Mouse (Mus musculus) stomach, embryonic 16.5 days (tissue): Measurements from ENCODE around the gene Gdi2. TPM values are rescaled to one million over a fixed set of nuclear protein-coding genes. Genes with fewer than 3 reads are reported as not detected.

ENCODE experiments used
- ATAC-seq: fragments of 200-750 bp; cut with Nextera tagmentation; 2 replicates; pipeline ENCODE4 v1.8.0; 2017; ENCODE audit warnings: moderate number of reproducible peaks, moderate TSS enrichment; ENCODE audit not compliant: insufficient read depth, low FRiP score
- H3K27ac ChIP-seq: fragments of 300-500 bp; sonication (generic); 2 replicates; pipeline ENCODE4 v1.5.1; 2014; ENCODE audit warnings: low read length
- H3K27me3 ChIP-seq: fragments of 300-500 bp; sonication (generic); 2 replicates; pipeline ENCODE4 v1.6.1; 2014; ENCODE audit warnings: low read length, control low read depth, mixed read lengths; ENCODE audit not compliant: control insufficient read depth, insufficient read depth
- H3K36me3 ChIP-seq: fragments of 300-500 bp; sonication (generic); 2 replicates; pipeline ENCODE4 v1.6.1; 2014; ENCODE audit warnings: low read length; ENCODE audit not compliant: control insufficient read depth, insufficient read depth
- H3K4me1 ChIP-seq: fragments of 300-500 bp; sonication (generic); 2 replicates; pipeline ENCODE4 v1.6.1; 2014; ENCODE audit warnings: low read length, control low read depth, mixed read lengths; ENCODE audit not compliant: control insufficient read depth, insufficient read depth
- H3K4me2 ChIP-seq: fragments of 300-500 bp; sonication (generic); 2 replicates; pipeline ENCODE4 v1.6.1; 2014; ENCODE audit warnings: low read depth, low read length, mixed read lengths
- H3K4me3 ChIP-seq: fragments of 300-500 bp; sonication (generic); replicated peaks from 2 replicates; pipeline ENCODE4 v1.5.1; 2014; ENCODE audit warnings: mild to moderate bottlenecking, low read length
- H3K9ac ChIP-seq: fragments of 300-500 bp; sonication (generic); 2 replicates; pipeline ENCODE4 v1.6.1; 2014; ENCODE audit warnings: low read length
- H3K9me3 ChIP-seq: fragments of 300-500 bp; sonication (generic); replicated peaks from 2 replicates; pipeline ENCODE4 v1.6.1; 2016; ENCODE audit warnings: low read length, control low read depth; ENCODE audit not compliant: control insufficient read depth
- WGBS: fragments of 180-500 bp; shearing (Covaris S2); extraction: QIAGEN DNeasy Blood & Tissue Kit; methylation state at CpG from one replicate; pipeline ENCODE4 v1.1.7; 2014; 5-methylcytosine and 5-hydroxymethylcytosine counted together
- polyA plus RNA-seq: library from polyadenylated mRNA; unstranded; fragments of >200 nt; fragmentation: Nextera tagmentation; extraction: Ambion mirVana; gene quantifications from 2 replicates; pipeline ENCODE4 v1.2.1, GENCODE M21; 2015

The Gdi2 gene
- polyA plus RNA-seq, 1 experiment from 2014 or later = 399 TPM

- H3K4me3 ChIP-seq = no peak overlapping the region
- no peaks in the 10 kb centered on the region for H3K27me3 ChIP-seq
- H3K4me2 ChIP-seq = peak overlapping the region; percentile 15; the same call in 1 of the 2 replicates
- WGBS = 85% methylated on average over 2 of the region's 2 CpGs
- no peak overlapping the region for H3K9ac ChIP-seq
- ATAC-seq = no peak
- H3K27ac ChIP-seq = no peak overlapping the region; the same call in 1 of the 2 replicates
- no peaks in the 10 kb centered on the region for H3K36me3 ChIP-seq
- peaks cover 27% of the 10 kb centered on the region for H3K4me1 ChIP-seq
- H3K9me3 ChIP-seq = no peaks in the 10 kb centered on the region
Measured at GRCm38 (mm10) chr13:3541159-3541782, 3.4 kb downstream of the Gdi2 start.

DNA sequence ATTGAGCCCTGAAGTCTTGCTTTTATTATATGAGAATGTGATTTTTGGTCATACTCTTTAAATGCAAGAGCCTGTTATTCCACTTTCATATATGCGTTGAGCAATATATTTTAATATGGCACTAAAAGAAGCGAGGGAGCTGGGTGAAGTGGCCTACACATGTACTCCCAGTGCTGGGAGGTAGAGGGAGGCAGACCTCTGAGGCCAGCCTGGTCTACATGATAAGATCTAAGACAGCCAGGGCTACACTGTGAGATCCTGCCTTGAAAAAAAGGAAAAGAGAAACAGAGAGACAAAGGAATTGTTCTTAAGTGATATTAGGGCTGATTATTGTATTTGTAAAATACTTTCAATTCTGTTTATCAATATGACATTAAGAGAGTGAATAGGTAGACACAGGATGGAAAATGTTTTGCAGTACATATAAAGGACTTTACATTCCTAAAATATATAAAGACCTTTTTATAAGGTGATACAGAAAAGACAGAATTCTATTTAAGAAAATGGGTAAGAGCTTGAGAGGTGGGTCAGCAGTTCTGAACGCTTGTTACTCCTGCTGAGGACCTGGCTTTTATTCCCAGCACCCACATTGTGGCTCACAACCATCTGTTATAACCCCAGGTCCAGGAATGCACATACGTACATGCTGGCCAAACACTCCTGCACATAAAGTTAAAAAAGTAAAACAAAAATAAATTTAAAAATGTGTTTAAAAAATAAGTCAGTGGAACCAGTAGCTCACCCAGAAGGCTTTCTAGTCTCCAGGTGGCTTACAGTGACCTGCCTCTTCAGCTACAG, 6.4 kb downstream of the Gdi2 start:
- Histone ChIP-seq H3K9ac (no peak overlapping the region), H3K4me3 (no peak overlapping the region), H3K27ac (no peak overlapping the region), H3K27me3 (no peaks in the 10 kb centered on the region), H3K4me1 (peaks cover 29% of the 10 kb centered on the region), H3K4me2 (no peak overlapping the region), H3K36me3 (no peaks in the 10 kb centered on the region), H3K9me3 (no peaks in the 10 kb centered on the region)
- WGBS = 83% methylated on average over 4 of the region's 4 CpGs
- no peak for ATAC-seq

DNA sequence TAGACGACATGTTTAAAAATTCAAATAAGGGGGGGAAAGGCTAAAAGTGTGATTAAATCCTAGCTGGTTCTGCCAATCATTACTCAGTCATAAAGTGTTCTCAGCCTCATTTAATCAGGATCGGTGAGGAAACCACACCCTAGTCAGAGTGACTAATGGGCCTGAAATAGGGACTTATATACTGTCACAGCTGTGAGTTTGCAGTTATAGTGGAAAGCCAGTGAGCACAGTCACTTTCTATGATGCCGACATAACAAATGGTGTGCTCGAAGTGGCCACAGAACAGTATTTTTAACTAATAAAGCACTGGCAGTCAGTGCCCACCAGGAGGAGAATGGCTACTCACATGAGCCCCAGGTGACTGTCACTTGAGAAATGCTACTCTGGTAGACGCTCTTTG, 7.1 kb downstream of the Gdi2 start:
- peak; percentile 37; the same call in 1 of the 2 replicates for ATAC-seq
- WGBS = 63% methylated on average over 5 of the region's 5 CpGs

GRCm38 (mm10) chr13:3547410-3547809, 9.5 kb downstream of the Gdi2 start:
- Histone ChIP-seq H3K36me3 (peaks cover 5% of the 10 kb centered on the region; the same call in 1 of the 2 replicates), H3K9ac (no peak overlapping the region), H3K4me3 (no peak overlapping the region), H3K4me2 (no peak overlapping the region), H3K27ac (no peak overlapping the region), H3K9me3 (no peaks in the 10 kb centered on the region), H3K4me1 (peaks cover 12% of the 10 kb centered on the region), H3K27me3 (no peaks in the 10 kb centered on the region)
- 72% methylated on average over 3 of the region's 3 CpGs for WGBS
- ATAC-seq = no peak

More for the DNA sequence above, 7.1 kb downstream of the Gdi2 start:
- Histone ChIP-seq H3K4me2 (no peak overlapping the region), H3K9ac (no peak overlapping the region), H3K27ac (no peak overlapping the region), H3K4me1 (peaks cover 23% of the 10 kb centered on the region), H3K36me3 (no peaks in the 10 kb centered on the region), H3K27me3 (no peaks in the 10 kb centered on the region), H3K9me3 (no peaks in the 10 kb centered on the region), H3K4me3 (no peak overlapping the region)

GRCm38 (mm10) chr13:3547856-3548255, 10.0 kb downstream of the Gdi2 start:
- no peak for ATAC-seq
- H3K36me3 ChIP-seq = peaks cover 8% of the 10 kb centered on the region; the same call in 1 of the 2 replicates
- H3K4me2 ChIP-seq = no peak overlapping the region
- H3K4me1 ChIP-seq = peaks cover 12% of the 10 kb centered on the region
- no peaks in the 10 kb centered on the region for H3K9me3 ChIP-seq
- H3K27ac ChIP-seq = no peak overlapping the region
- no peak overlapping the region for H3K4me3 ChIP-seq
- H3K27me3 ChIP-seq = no peaks in the 10 kb centered on the region
- WGBS = 84% methylated on average over 6 of the region's 6 CpGs
- no peak overlapping the region for H3K9ac ChIP-seq

- no peak for ATAC-seq
- Histone ChIP-seq H3K4me1 (no peaks in the 10 kb centered on the region), H3K27me3 (no peaks in the 10 kb centered on the region), H3K9ac (no peak overlapping the region), H3K4me3 (no peak overlapping the region), H3K4me2 (no peak overlapping the region), H3K27ac (no peak overlapping the region), H3K9me3 (no peaks in the 10 kb centered on the region), H3K36me3 (peaks cover 22% of the 10 kb centered on the region)
- WGBS = 100% methylated on average over 1 of the region's 1 CpGs
Measured at GRCm38 (mm10) chr13:3563130-3563529, 25.3 kb downstream of the Gdi2 start.

GRCm38 (mm10) chr13:3563953-3564352, 26.1 kb downstream of the Gdi2 start:
- no peaks in the 10 kb centered on the region for H3K27me3 ChIP-seq
- H3K9me3 ChIP-seq = no peaks in the 10 kb centered on the region
- no peak overlapping the region for H3K4me2 ChIP-seq
- H3K36me3 ChIP-seq = peaks cover 22% of the 10 kb centered on the region
- H3K27ac ChIP-seq = no peak overlapping the region
- no peak overlapping the region for H3K4me3 ChIP-seq
- H3K9ac ChIP-seq = no peak overlapping the region
- ATAC-seq = no peak
- H3K4me1 ChIP-seq = no peaks in the 10 kb centered on the region
- WGBS = 72% methylated on average over 2 of the region's 2 CpGs

DNA sequence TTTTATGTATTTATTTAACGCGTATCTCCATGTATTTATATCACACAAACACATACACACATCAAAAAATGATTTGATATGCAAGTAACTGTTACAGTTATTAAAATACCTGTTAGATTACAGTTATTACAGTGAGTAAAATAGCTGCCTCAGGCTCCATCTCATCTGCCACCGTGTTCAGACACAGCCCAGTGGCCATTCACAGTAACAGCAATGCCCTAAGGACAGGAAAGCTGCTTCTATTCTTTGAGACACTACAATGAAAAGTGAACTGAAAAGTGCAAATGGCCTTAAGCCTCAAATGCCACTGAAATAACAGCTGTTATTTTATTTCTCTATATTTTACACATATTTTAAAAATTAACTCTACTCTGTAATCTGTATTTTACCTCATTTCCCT, 52.9 kb downstream of the Gdi2 start:
- WGBS = 90% methylated on average over 3 of the region's 3 CpGs
- no peak for ATAC-seq
- H3K36me3 ChIP-seq = peaks cover 19% of the 10 kb centered on the region

DNA sequence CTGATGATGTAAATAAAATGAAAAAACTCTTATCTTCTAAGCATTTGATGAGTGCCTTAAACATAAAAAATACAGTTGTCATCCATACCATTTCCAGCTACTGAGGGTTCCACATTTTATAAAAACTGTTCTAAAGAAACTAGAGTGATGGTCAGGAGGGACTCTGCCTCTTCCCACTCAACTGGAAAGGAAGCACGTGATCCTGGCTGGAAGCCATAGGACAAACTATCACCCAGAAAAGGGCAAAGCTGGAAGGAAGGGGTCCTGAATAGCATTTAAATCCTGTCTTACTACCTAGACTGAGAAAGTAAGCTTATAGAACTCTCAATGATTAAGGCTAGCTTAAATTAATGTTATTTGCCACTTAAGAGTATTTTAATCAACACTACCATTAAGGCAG, 56.4 kb downstream of the Gdi2 start:
- Histone ChIP-seq H3K4me1 (no peaks in the 10 kb centered on the region), H3K9me3 (no peaks in the 10 kb centered on the region), H3K9ac (no peak overlapping the region), H3K27me3 (no peaks in the 10 kb centered on the region), H3K27ac (no peak overlapping the region), H3K4me3 (no peak overlapping the region), H3K36me3 (peaks cover 16% of the 10 kb centered on the region), H3K4me2 (no peak overlapping the region)
- WGBS = 87% methylated on average over 1 of the region's 1 CpGs
- ATAC-seq = no peak

More for the DNA sequence above, 52.9 kb downstream of the Gdi2 start:
- Histone ChIP-seq H3K27ac (no peak overlapping the region), H3K4me1 (no peaks in the 10 kb centered on the region), H3K4me2 (no peak overlapping the region), H3K9me3 (no peaks in the 10 kb centered on the region), H3K27me3 (no peaks in the 10 kb centered on the region), H3K4me3 (no peak overlapping the region), H3K9ac (no peak overlapping the region)
